Mouse (Mus musculus): ENCODE results near the gene Tmem80.

DNA sequence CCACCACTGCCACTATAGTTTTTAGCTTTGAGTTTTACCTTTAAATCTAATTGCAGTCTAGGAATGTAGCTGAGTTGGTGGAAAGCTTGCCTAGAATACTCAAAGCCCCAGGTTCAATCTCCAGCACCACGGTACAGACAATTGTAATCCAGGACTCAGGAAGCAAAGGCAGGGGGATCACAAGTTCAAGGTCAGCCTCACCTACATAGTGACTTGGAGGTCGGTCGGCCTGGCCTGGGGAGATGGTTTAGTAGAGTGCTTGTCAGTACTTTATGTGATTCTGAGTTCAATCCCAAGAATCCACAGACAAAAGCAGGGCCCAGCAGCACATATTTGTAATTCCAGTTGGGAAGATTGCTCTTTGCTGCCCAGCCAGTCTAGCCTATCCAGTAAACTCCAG, 39.5 kb upstream of the Tmem80 start:
- TF ChIP-seq CTCF (conservative IDR thresholded peaks at IDR 0.05 in 1 of 2, IDR thresholded peaks at IDR 0.05 in 1 of 2; ENCODE audit: low read depth in 2 of 2, low read length in 2 of 2) (no peak), SIN3A (IDR thresholded peaks at IDR 0.05; ENCODE audit: low read length) (no peak)

Data from CH12.LX (cell line).